Mouse (Mus musculus) colon, adult 2 months (tissue): Measurements from ENCODE around the gene Olfr27. TPM values are rescaled to one million over a fixed set of nuclear protein-coding genes. Genes with fewer than 3 reads are reported as not detected.

Source experiments
- polyA plus RNA-seq: library from polyadenylated mRNA; depleted of rRNA; stranded (reverse); fragments of >200 nt; gene quantifications from 2 replicates; pipeline ENCODE4 v1.2.3, GENCODE M21; 2012; rRNA removed

Gene Olfr27
- not detected in 2 replicates for polyA plus RNA-seq

DNA sequence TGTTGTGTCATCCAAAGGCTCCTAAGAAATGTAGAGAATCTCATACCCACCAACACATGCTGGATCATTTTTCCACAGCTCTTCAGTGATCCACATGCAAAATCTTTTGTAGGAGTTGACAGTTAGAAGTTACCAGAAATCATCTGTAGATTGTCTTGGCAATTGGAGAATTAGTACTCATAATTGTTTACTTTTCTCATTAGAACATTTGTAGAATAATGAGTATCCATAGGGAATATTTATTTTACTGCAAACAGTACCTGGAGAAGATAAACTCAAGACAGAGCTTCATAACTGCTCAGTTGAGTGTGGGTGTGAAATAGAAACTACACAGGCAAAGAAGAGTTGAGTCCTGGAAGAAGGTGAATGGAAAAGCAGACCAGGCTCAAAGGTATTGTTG is at the start of gene Olfr27:
Gene Olfr27 (plus strand): TSS at position 301 of the 400 bp plus-strand sequence.

DNA sequence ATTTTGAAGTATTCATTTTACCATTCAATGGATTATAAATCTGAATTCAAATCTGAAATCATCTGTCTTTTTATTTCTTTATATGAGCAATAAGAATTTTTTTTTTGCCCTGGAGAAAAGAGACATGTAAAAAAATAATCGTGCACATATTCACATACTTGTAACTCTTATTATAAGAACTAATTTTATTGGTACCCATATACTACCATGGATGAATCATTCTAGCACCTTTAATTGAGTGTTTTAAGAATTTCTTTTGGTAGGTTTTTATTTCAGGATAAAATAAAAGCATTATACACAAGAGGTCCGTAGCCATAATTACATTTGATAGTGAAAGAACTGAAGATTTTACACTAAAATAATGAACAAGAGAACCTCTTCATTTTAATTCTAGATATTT is 49.1 kb upstream of the Olfr27 start, which contains the start of gene Olfr938:
Gene Olfr938 (minus strand): TSS at position 101 of the 400 bp plus-strand sequence.

DNA sequence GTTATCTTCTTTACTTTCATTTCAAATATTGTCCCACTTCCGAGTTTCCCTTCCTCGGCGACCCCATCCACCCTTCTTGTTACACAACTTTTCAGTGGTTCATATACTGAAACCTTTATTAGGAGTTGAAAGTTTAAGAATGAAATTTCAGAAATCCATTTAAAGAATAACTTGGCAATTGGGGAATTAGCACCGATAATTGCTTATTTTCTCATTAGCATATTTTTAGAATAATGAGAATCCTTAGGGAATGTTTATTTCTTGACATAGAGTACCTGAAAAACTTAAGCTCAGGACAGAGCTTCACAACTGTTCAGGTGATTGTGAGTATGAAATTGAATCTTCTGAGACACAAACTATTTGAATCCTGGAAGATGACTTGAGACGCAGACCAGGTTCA is 38.1 kb downstream of the Olfr27 start, which contains the start of gene Olfr943:
Gene Olfr943 (plus strand): TSS at position 301 of the 400 bp plus-strand sequence.

Other genes with a start within 250 kb of the Olfr27 start
- not detected in 2 replicates for gene Olfr930, start 198.3 kb upstream of the Olfr27 start, polyA plus RNA-seq
- not detected in 2 replicates for gene Olfr933, start 155.8 kb upstream of the Olfr27 start, polyA plus RNA-seq
- gene Olfr934, start 139.8 kb upstream of the Olfr27 start, polyA plus RNA-seq = not detected in 2 replicates
- not detected in 2 replicates for gene Olfr935, start 128.4 kb upstream of the Olfr27 start, polyA plus RNA-seq
- not detected in 2 replicates for gene Olfr146, start 104.8 kb upstream of the Olfr27 start, polyA plus RNA-seq
- not detected in 2 replicates for gene Olfr937, start 63.2 kb upstream of the Olfr27 start, polyA plus RNA-seq
- not detected in 2 replicates for gene Olfr938, start 49.2 kb upstream of the Olfr27 start, polyA plus RNA-seq
- not detected in 2 replicates for gene Olfr943, start 38.2 kb downstream of the Olfr27 start, polyA plus RNA-seq
- not detected in 2 replicates for gene Olfr944, start 73.8 kb downstream of the Olfr27 start, polyA plus RNA-seq
- gene Olfr1537, start 121.9 kb downstream of the Olfr27 start, polyA plus RNA-seq = not detected in 2 replicates
- gene Olfr945, start 148.7 kb downstream of the Olfr27 start, polyA plus RNA-seq = not detected in 2 replicates
- gene Olfr948, start 197.9 kb downstream of the Olfr27 start, polyA plus RNA-seq = not detected in 2 replicates